Mouse (Mus musculus) heart, embryonic 14.5 days (tissue): ENCODE measurements at regions not wholly inside any gene's neighbourhood (a gene's known extent, or its start where the extent isn't known, plus 50 kb on each side); places are given as distances from the start of the nearest gene placed in this dataset.

Source experiments
- ATAC-seq: fragments of 200-750 bp; cut with Nextera tagmentation; 2 replicates; pipeline ENCODE4 v1.8.0; 2017; ENCODE audit warnings: low read depth, moderate TSS enrichment; ENCODE audit not compliant: insufficient number of reproducible peaks, insufficient read depth, low FRiP score
- H3K27ac ChIP-seq, 2 experiments: fragments of 200-500 bp in 1 of 2; fragments of 300-500 bp in 1 of 2; sonication (generic) in 1 of 2; replicated peaks in 1 of 2; 2 replicates each; pipeline ENCODE4 v1.5.1; 2012 to 2014; ENCODE audit warnings: low read depth in 2 of 2, low read length in 2 of 2, control low read depth in 1 of 2, mild to moderate bottlenecking in 1 of 2, mixed read lengths in 1 of 2; ENCODE audit not compliant: control insufficient read depth in 1 of 2, insufficient read depth in 1 of 2
- H3K27me3 ChIP-seq: fragments of 300-500 bp; sonication (generic); 2 replicates; pipeline ENCODE4 v1.6.1; 2014; ENCODE audit warnings: mild to moderate bottlenecking, low read length, control low read depth; ENCODE audit not compliant: control insufficient read depth, insufficient read depth
- H3K36me3 ChIP-seq: fragments of 300-500 bp; sonication (generic); 2 replicates; pipeline ENCODE4 v1.6.1; 2014; ENCODE audit warnings: mild to moderate bottlenecking, control low read depth, low read length, mixed read lengths; ENCODE audit not compliant: control insufficient read depth, insufficient read depth
- H3K4me1 ChIP-seq, 2 experiments: fragments of 200-500 bp in 1 of 2; fragments of 300-500 bp in 1 of 2; sonication (generic) in 1 of 2; 2 replicates each; pipeline ENCODE4 v1.6.1; 2012 to 2014; ENCODE audit warnings: low read length in 2 of 2, control low read depth in 1 of 2, mixed read lengths in 1 of 2; ENCODE audit not compliant: control insufficient read depth in 2 of 2, insufficient read depth in 2 of 2
- H3K4me2 ChIP-seq: fragments of 300-500 bp; sonication (generic); 2 replicates; pipeline ENCODE4 v1.6.1; 2014; ENCODE audit warnings: mild to moderate bottlenecking, low read length
- H3K4me3 ChIP-seq, 2 experiments: fragments of 200-500 bp in 1 of 2; fragments of 300-500 bp in 1 of 2; sonication (generic) in 1 of 2; 2 replicates each; pipeline ENCODE4 v1.5.1; 2012 to 2014; ENCODE audit warnings: low read length in 2 of 2, mild to moderate bottlenecking in 2 of 2, control low read depth in 1 of 2, low read depth in 1 of 2, moderate library complexity in 1 of 2; ENCODE audit not compliant: control insufficient read depth in 1 of 2, insufficient read depth in 1 of 2
- H3K9ac ChIP-seq: fragments of 300-500 bp; sonication (generic); 2 replicates; pipeline ENCODE4 v1.6.1; 2014; ENCODE audit warnings: mild to moderate bottlenecking, low read length
- H3K9me3 ChIP-seq: fragments of 300-500 bp; sonication (generic); 2 replicates; pipeline ENCODE4 v1.6.1; 2016; ENCODE audit warnings: low read length, control low read depth; ENCODE audit not compliant: control insufficient read depth
- WGBS: fragments of 180-500 bp; shearing (Covaris S2); extraction: QIAGEN DNeasy Blood & Tissue Kit; methylation state at CpG from one replicate; pipeline ENCODE4 v1.1.7; 2014; 5-methylcytosine and 5-hydroxymethylcytosine counted together

DNA sequence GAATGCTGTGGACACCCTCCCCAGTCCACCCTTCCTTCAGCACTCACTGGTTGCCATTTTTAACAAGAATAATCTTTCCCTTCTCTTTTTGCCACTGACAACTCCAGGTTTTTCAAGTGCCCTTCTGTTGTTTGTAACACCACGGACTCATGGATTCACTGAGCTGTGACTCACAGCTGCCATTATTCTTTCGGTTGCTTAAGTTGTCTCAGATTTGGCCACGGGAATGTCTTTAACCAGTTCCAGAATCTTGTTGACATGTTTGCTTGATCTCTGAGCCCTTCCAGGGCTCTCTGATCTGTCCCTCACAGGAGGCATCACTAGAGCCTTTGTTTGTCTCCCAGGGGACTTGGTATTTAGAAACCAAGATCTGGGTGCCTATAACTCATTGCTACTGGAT lies 131.5 kb upstream of the Rab11fip2 start:
- no peaks in the 10 kb centered on the region for H3K27me3 ChIP-seq
- H3K4me3 ChIP-seq: no peak overlapping the region
- WGBS: 30% methylated on average over 3 of the region's 3 CpGs
- no peak for ATAC-seq
- H3K9me3 ChIP-seq: no peaks in the 10 kb centered on the region
- no peak overlapping the region for H3K9ac ChIP-seq
- H3K4me1 ChIP-seq: no peaks in the 10 kb centered on the region
- no peak overlapping the region for H3K27ac ChIP-seq
- no peak overlapping the region for H3K4me2 ChIP-seq
- no peaks in the 10 kb centered on the region for H3K36me3 ChIP-seq

DNA sequence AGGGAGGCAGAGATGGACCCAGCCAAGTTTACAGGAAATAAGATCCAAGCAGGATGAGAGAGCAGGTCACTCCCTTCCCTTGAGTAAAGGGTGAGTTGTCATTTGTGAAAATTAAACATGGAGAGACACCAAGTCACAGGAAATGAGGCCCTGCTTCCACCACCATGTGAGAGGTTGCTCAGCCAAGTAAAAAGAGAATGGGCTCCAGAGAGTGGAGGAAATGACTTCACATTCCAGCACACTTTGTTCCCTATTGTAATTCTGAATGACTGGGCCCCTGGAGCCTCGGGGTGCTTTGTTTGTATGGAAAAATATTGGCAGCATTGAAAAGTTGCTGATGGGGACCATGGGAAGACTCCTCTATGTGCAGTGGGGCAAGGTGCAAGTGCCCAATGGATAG lies 129.9 kb upstream of the Rab11fip2 start:
- Histone ChIP-seq H3K4me3 (no peak overlapping the region), H3K27ac (no peak overlapping the region), H3K9ac (no peak overlapping the region), H3K4me1 (no peaks in the 10 kb centered on the region), H3K4me2 (no peak overlapping the region), H3K27me3 (no peaks in the 10 kb centered on the region), H3K9me3 (no peaks in the 10 kb centered on the region), H3K36me3 (no peaks in the 10 kb centered on the region)
- no peak for ATAC-seq
- 27% methylated on average over 1 of the region's 1 CpGs for WGBS

DNA sequence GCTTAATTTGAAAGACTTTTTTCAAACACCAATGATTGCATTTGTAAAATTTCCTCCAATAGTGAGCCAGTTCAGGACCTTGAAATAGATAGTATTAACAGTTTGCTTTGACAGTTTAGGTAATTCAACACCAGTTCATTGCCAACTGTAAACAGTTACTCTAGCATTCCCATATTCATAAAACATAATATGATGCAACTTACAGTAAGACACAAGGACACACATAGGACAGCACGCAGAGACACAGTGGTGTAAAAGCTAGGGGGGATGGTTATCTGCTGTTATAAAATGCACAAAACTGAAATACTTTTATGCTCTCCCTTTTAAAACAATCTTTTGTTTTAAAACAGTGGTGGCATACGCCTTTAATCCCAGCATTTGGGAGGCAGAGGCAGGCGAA lies 122.7 kb upstream of the Rab11fip2 start:
- no peaks in the 10 kb centered on the region for H3K36me3 ChIP-seq
- H3K9ac ChIP-seq: no peak overlapping the region
- ATAC-seq: no peak
- 79% methylated on average over 3 of the region's 3 CpGs for WGBS
- H3K4me2 ChIP-seq: no peak overlapping the region
- H3K9me3 ChIP-seq: no peaks in the 10 kb centered on the region
- H3K27me3 ChIP-seq: no peaks in the 10 kb centered on the region
- no peak overlapping the region for H3K27ac ChIP-seq
- no peak overlapping the region for H3K4me3 ChIP-seq
- H3K4me1 ChIP-seq: no peaks in the 10 kb centered on the region

DNA sequence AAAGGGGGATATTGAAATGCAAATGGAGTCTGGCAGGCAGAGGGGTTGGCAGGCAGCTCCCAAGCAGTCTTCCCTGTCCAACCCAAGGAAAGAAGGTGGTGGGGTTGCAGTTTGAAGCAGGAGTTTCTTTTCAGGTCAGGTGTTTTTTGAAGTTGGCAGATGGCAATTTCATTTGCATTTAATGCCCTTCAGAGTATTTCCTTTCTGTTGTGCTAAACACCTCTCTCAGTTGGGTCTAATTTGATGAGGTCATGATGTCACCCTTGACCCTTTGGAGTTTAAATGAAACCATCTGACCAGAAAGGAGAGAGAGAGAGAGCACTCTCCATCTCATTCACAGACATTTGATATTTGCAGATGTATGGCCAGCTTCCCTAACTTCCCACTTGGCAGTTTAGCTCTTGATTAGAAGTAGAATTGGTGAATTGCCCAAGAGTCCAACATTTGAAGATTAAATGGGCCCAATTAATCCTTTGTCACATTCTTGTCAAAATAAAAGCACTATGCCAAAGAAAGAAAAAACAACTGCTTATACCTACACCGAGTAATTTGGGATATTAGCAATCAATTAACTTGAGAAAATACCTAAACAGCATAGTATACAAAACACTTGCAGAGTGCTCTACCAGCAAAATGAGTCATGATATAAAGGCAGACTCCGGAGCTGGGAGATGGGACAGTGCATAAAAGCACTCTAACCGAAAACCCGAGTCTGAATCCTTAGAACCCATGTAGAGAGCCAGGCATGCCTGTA lies 111.8 kb upstream of the Rab11fip2 start:
- Histone ChIP-seq H3K4me1 (no peaks in the 10 kb centered on the region), H3K4me3 (no peak overlapping the region), H3K36me3 (no peaks in the 10 kb centered on the region), H3K4me2 (no peak overlapping the region), H3K27ac (no peak overlapping the region), H3K27me3 (no peaks in the 10 kb centered on the region), H3K9ac (no peak overlapping the region), H3K9me3 (no peaks in the 10 kb centered on the region)
- WGBS: 77% methylated on average over 4 of the region's 4 CpGs
- ATAC-seq: no peak

DNA sequence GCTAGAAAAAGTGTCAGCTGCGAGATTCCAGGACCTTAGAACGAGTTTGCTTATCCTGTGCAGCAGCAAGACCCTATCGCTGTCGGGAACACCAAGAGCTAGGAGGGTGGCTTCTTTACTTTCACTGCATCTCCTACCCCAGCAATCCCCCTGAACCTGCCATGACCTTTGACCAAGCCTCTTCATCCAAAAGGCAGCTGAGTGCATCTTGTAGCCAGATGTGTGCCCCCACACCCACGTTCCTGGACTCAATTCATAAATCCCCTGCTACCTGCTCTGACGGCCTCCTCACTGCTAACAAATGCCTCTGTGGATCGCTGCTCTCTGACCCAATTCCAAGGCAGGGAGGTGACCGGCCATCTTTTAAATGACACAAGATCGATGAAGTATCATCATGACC lies 107.7 kb upstream of the Rab11fip2 start:
- no peaks in the 10 kb centered on the region for H3K36me3 ChIP-seq
- no peak overlapping the region for H3K4me2 ChIP-seq
- H3K27me3 ChIP-seq: no peaks in the 10 kb centered on the region
- H3K4me1 ChIP-seq: peaks cover 0 to 4% of the 10 kb centered on the region in 2 experiments; a peak in 1 of 4 replicates
- no peak overlapping the region for H3K27ac ChIP-seq
- H3K4me3 ChIP-seq: no peak overlapping the region
- no peak overlapping the region for H3K9ac ChIP-seq
- H3K9me3 ChIP-seq: no peaks in the 10 kb centered on the region
- no peak for ATAC-seq
- 74% methylated on average over 9 of the region's 9 CpGs for WGBS

DNA sequence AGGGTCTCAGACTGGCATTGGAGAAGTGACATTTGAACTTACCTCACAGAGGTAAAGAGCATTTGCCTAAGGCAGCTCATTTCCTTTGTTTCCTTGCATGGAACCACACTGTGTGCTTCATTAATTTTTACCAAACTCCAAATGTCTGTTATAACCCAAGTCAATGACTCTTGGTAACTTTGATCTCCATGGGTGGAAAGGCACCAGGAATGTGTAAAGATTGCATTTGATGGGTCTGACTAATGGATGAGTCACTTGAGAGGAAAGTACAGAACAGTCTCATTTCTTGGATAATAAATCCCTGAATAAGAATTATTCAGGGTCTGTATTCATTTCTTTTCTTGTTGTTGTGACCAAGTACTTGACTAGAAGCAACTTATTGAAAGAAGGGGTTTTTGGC lies 97.3 kb upstream of the Rab11fip2 start:
- no peak for ATAC-seq
- Histone ChIP-seq H3K4me3 (no peak overlapping the region), H3K36me3 (no peaks in the 10 kb centered on the region)

DNA sequence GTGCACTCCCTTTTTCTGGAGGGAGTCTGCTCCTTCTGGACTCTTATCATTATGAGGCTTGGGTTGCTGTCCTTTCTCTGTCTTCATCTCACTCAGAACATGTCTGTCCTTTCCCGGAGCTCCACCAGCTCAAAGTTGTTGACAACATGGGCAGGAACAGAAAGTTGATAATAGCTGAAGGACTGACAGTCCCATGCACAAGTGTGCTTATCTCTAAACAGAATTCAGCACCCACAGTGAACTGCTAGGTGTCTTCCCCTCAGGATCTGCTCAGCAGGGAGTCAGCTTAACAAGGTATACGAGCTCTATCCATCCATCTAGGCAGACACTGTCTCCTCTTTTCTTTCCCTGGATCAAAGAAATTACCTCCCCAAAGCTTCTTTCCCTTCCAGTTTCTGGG lies 89.2 kb upstream of the Rab11fip2 start:
- 20% methylated on average over 2 of the region's 2 CpGs for WGBS
- no peak overlapping the region for H3K27ac ChIP-seq

More for the DNA sequence above, 97.3 kb upstream of the Rab11fip2 start:
- Histone ChIP-seq H3K4me1 (no peaks in the 10 kb centered on the region), H3K9ac (no peak overlapping the region), H3K4me2 (no peak overlapping the region), H3K27me3 (no peaks in the 10 kb centered on the region), H3K27ac (no peak overlapping the region), H3K9me3 (no peaks in the 10 kb centered on the region)

DNA sequence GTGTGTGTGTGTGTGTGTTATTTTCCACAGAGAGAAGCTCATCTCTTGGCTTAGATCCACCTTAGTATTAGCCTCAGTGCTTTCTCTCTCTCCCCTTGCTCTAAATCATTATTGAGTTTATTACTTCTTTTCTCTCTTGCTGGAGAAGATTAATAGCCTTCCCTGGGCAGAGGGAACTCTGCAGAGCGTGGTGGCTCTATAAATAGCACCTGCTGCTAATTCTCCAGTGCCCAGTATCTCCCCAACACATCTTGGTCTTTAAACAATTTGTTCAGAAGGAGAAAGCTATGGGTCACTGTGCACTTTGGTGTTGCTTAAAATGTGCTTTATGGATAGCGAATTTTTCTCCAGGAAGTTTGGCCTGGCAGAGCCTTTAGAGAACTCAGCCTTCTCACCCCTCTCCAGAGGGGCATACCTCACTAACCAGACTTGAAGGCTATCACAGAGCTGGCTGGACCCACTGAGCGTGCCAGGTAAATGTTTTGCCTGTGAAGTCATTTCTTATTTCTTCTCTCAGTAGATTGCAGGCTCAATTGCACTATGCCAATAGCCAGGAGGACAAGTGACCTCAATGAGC lies 86.8 kb upstream of the Rab11fip2 start:
- H3K4me2 ChIP-seq: no peak overlapping the region

More for the DNA sequence above, 89.2 kb upstream of the Rab11fip2 start:
- no peak for ATAC-seq
- no peak overlapping the region for H3K9ac ChIP-seq
- no peak overlapping the region for H3K4me2 ChIP-seq
- H3K4me3 ChIP-seq: no peak overlapping the region
- no peaks in the 10 kb centered on the region for H3K36me3 ChIP-seq
- H3K27me3 ChIP-seq: no peaks in the 10 kb centered on the region
- H3K9me3 ChIP-seq: no peaks in the 10 kb centered on the region
- peaks cover 2 to 4% of the 10 kb centered on the region in 2 experiments; a peak in 1 of 4 replicates for H3K4me1 ChIP-seq

More for the DNA sequence above, 86.8 kb upstream of the Rab11fip2 start:
- H3K4me3 ChIP-seq: no peak overlapping the region
- H3K27me3 ChIP-seq: no peaks in the 10 kb centered on the region
- H3K9me3 ChIP-seq: no peaks in the 10 kb centered on the region
- H3K27ac ChIP-seq: no peak overlapping the region
- 35% methylated on average over 3 of the region's 3 CpGs for whole genome bisulfite sequencing
- peaks cover 2 to 4% of the 10 kb centered on the region in 2 experiments; a peak in 1 of 4 replicates for H3K4me1 ChIP-seq
- no peak overlapping the region for H3K9ac ChIP-seq
- H3K36me3 ChIP-seq: no peaks in the 10 kb centered on the region
- ATAC-seq: no peak
